Mouse (Mus musculus) central nervous system, embryonic 11.5 days (tissue): ENCODE results near the gene Cplx2. TPM values are rescaled to one million over a fixed set of nuclear protein-coding genes. Genes with fewer than 3 reads are reported as not detected.

Experiments
- polyA plus RNA-seq: library from polyadenylated mRNA; depleted of rRNA; stranded (reverse); fragments of >200 nt; gene quantifications from 2 replicates; pipeline ENCODE4 v1.2.3, GENCODE M21; 2012; rRNA removed

Cplx2 gene
- 26.4 and 34.4 TPM in 2 replicates for polyA plus RNA-seq

GRCm38 (mm10) chr13:54371049-54371386, at the start of gene Cplx2:
Gene Cplx2, plus strand, starts transcription at chr13:54371349.

Other genes starting within 250 kb of the Cplx2 start
- 0.05 and 0.10 TPM in 2 replicates for gene Hrh2, start 179.2 kb upstream of the Cplx2 start, polyA plus RNA-seq
- gene Thoc3, start 97.5 kb downstream of the Cplx2 start, polyA plus RNA-seq = 60.4 and 87.4 TPM in 2 replicates
- gene Simc1, start 132.4 kb downstream of the Cplx2 start, polyA plus RNA-seq = 15.9 and 25.4 TPM in 2 replicates
- gene 4833439L19Rik, start 194.1 kb downstream of the Cplx2 start, polyA plus RNA-seq = 96.1 and 123 TPM in 2 replicates
- gene Arl10, start 203.7 kb downstream of the Cplx2 start, polyA plus RNA-seq = 36.7 and 66.8 TPM in 2 replicates
- gene Nop16, start 218.7 kb downstream of the Cplx2 start, polyA plus RNA-seq = 54.7 and 57.8 TPM in 2 replicates
- 56.6 and 82.0 TPM in 2 replicates for gene Higd2a, start 218.9 kb downstream of the Cplx2 start, polyA plus RNA-seq
- 16.9 and 33.2 TPM in 2 replicates for gene Cltb, start 240.0 kb downstream of the Cplx2 start, polyA plus RNA-seq